Mouse (Mus musculus) testis, adult 10 weeks (tissue): Measurements from ENCODE around the gene Ndufb5. TPM values are rescaled to one million over a fixed set of nuclear protein-coding genes. Genes with fewer than 3 reads are reported as not detected.

Source experiments
- polyA plus RNA-seq: library from polyadenylated mRNA; stranded (reverse); fragments of 350-450 nt; fragmentation: Illumina TruSeq; extraction: RNeasy Lipid Tissue Mini Kit (QIAGEN cat#74804); gene quantifications from one replicate; pipeline ENCODE4 v1.2.3, GENCODE M21; 2014; ENCODE audit warnings: low read depth, low replicate concordance

Ndufb5 gene
- 333 TPM for polyA plus RNA-seq

GRCm38 (mm10) chr3:32736244-32737171 lies at the start of gene Ndufb5:
Gene Ndufb5 (plus strand): TSS chr3:32736990.

GRCm38 (mm10) chr3:32705647-32706348 lies 31.0 kb upstream of the Ndufb5 start, which contains the start of gene Actl6a:
Gene Actl6a (plus strand): TSS chr3:32706298.

DNA sequence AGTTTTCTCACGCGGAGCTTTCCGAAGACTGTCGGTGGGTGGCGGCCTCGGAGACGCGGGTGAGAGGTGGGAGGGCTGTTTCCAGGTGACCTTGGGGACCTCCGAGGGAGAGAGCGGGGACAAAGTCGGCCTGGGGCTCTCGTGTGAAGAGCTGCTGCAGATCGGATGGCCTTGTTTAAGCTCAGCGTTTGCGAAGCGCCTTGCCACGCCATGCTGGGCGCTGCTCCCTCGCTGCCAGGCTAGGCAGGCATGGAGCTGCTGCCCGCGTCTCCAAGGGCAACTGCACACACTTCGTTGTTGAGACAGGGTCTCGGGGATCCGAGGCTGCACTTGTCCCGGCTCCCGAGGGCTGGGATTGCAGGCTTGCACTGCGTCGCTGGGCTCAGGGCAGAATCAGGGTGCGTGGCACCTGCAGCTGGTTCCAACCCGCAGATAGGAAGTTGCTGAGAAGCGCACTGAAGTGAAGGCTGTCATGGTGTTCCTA lies 424 bp downstream of the Ndufb5 start, which contains the start of gene Mrpl47:
Mrpl47 (minus strand) TSS at position 434 of the 484 bp plus-strand sequence.

Other genes starting within 250 kb of the Ndufb5 start
- 0.94 TPM for gene Kcnmb3, start 244.8 kb upstream of the Ndufb5 start, polyA plus RNA-seq
- gene Zfp639, start 226.7 kb upstream of the Ndufb5 start, polyA plus RNA-seq = 139 TPM
- gene Mfn1, start 207.5 kb upstream of the Ndufb5 start, polyA plus RNA-seq = 192 TPM
- 1.9 TPM for gene Gnb4, start 120.4 kb upstream of the Ndufb5 start, polyA plus RNA-seq
- gene Actl6a, start 30.7 kb upstream of the Ndufb5 start, polyA plus RNA-seq = 89.5 TPM
- 172 TPM for gene Mrpl47, start 615 bp downstream of the Ndufb5 start, polyA plus RNA-seq
- gene Usp13, start 80.6 kb downstream of the Ndufb5 start, polyA plus RNA-seq = 0.03 TPM